Mouse (Mus musculus) bone marrow macrophage, adult 2 months (primary cell): Measurements from ENCODE around the gene 1700016C15Rik.

Source experiments
- CTCF ChIP-seq: IDR thresholded peaks from 2 replicates; pipeline ENCODE4 v1.5.1; 2012; ENCODE audit warnings: low read depth, mild to moderate bottlenecking, low read length, moderate library complexity
- POLR2A ChIP-seq: IDR thresholded peaks from 2 replicates; pipeline ENCODE4 v1.6.1; 2012; ENCODE audit warnings: mild to moderate bottlenecking, low read depth, low read length, borderline replicate concordance

GRCm38 (mm10) chr1:177703147-177703807, 26.3 kb upstream of the 1700016C15Rik start:
- TF ChIP-seq CTCF (no peak), POLR2A (no peak)
